Mouse (Mus musculus) macrophage (primary cell): ENCODE data around the gene H2al1a. TPM values are rescaled to one million over a fixed set of nuclear protein-coding genes. Genes with fewer than 3 reads are reported as not detected.
"Not testable (repeated sequence)": the region's sequence is repeated elsewhere in the genome, so short reads cannot be mapped to it uniquely, and the experiment has no call there.

Experiments used
- H3K27ac ChIP-seq: fragments of 350-480 bp; formaldehyde crosslinking; 2 replicates; pipeline ENCODE4 v1.9.0; 2021
- H3K36me3 ChIP-seq: fragments of 350-480 bp; formaldehyde crosslinking; 2 replicates; pipeline ENCODE4 v1.9.0; 2021; ENCODE audit errors: inconsistent target
- H3K4me3 ChIP-seq: fragments of 350-480 bp; formaldehyde crosslinking; 2 replicates; pipeline ENCODE4 v1.9.0; 2021; ENCODE audit errors: inconsistent target
- H3K79me2 ChIP-seq: fragments of 350-480 bp; formaldehyde crosslinking; 2 replicates; pipeline ENCODE4 v1.9.0; 2021; ENCODE audit errors: inconsistent target
- WGBS: methylation state at CpG from one replicate; pipeline ENCODE4 v1.1.7; 2026; ENCODE audit warnings: inconsistent platforms; ENCODE audit not compliant: missing documents; 5-methylcytosine and 5-hydroxymethylcytosine counted together
- polyA plus RNA-seq: library from polyadenylated mRNA; stranded (reverse); fragments of 250-400 nt; gene quantifications from 3 replicates; pipeline ENCODE4 v1.2.4, GENCODE M21; 2018; ENCODE audit warnings: inconsistent platforms

H2al1a gene
- polyA plus RNA-seq, 1 experiment from 2014 or later: not detected

- H3K27ac ChIP-seq, H3K79me2 ChIP-seq, H3K36me3 ChIP-seq, H3K4me3 ChIP-seq: not testable (repeated sequence)
- WGBS: no CpG with 5 or more reads among the region's 6 CpGs
Observed at GRCm38 (mm10) chrX:11308524-11308923, 9.5 kb downstream of the H2al1a start, which contains the start of gene H2al1d. H2al1d (plus strand) TSS chrX:11308824.

- H3K4me3 ChIP-seq, H3K27ac ChIP-seq, H3K36me3 ChIP-seq, H3K79me2 ChIP-seq: not testable (repeated sequence)
- WGBS: no CpG with 5 or more reads among the region's 3 CpGs
Observed at GRCm38 (mm10) chrX:11311634-11312033, 12.6 kb downstream of the H2al1a start, which contains the start of gene H2al1e. H2al1e (plus strand) TSS chrX:11311934.

- WGBS: no CpG with 5 or more reads among the region's 6 CpGs
- H3K36me3 ChIP-seq, H3K79me2 ChIP-seq, H3K27ac ChIP-seq, H3K4me3 ChIP-seq: not testable (repeated sequence)
Observed at GRCm38 (mm10) chrX:11314858-11315257, 15.8 kb downstream of the H2al1a start, which contains the start of gene H2al1f. H2al1f (plus strand) TSS chrX:11315158.

GRCm38 (mm10) chrX:11317956-11318355 lies 18.9 kb downstream of the H2al1a start, which contains the start of gene H2al1g:
H2al1g (plus strand) TSS chrX:11318256.
- not testable (repeated sequence) for H3K36me3 ChIP-seq
- WGBS: no CpG with 5 or more reads among the region's 3 CpGs

GRCm38 (mm10) chrX:11321192-11321591 lies 22.1 kb downstream of the H2al1a start, which contains the start of gene H2al1h:
H2al1h (plus strand) TSS chrX:11321492.
- not testable (repeated sequence) for H3K4me3 ChIP-seq, H3K79me2 ChIP-seq, H3K27ac ChIP-seq, H3K36me3 ChIP-seq
- no CpG with 5 or more reads among the region's 6 CpGs for WGBS

More at GRCm38 (mm10) chrX:11317956-11318355, 18.9 kb downstream of the H2al1a start, which contains the start of gene H2al1g:
- H3K79me2 ChIP-seq, H3K4me3 ChIP-seq, H3K27ac ChIP-seq: not testable (repeated sequence)

- not testable (repeated sequence) for H3K27ac ChIP-seq, H3K36me3 ChIP-seq, H3K4me3 ChIP-seq, H3K79me2 ChIP-seq
- no CpG with 5 or more reads among the region's 5 CpGs for WGBS
Observed at GRCm38 (mm10) chrX:11324359-11324758, 25.3 kb downstream of the H2al1a start, which contains the start of gene H2al1i. H2al1i (plus strand) TSS chrX:11324659.

- 95% methylated on average over 2 of the region's 2 CpGs for WGBS
- H3K36me3 ChIP-seq, H3K4me3 ChIP-seq, H3K79me2 ChIP-seq, H3K27ac ChIP-seq: not testable (repeated sequence)
Observed at GRCm38 (mm10) chrX:11327522-11327921, 28.5 kb downstream of the H2al1a start, which contains the start of gene H2al1j. H2al1j (plus strand) TSS chrX:11327822.

DNA sequence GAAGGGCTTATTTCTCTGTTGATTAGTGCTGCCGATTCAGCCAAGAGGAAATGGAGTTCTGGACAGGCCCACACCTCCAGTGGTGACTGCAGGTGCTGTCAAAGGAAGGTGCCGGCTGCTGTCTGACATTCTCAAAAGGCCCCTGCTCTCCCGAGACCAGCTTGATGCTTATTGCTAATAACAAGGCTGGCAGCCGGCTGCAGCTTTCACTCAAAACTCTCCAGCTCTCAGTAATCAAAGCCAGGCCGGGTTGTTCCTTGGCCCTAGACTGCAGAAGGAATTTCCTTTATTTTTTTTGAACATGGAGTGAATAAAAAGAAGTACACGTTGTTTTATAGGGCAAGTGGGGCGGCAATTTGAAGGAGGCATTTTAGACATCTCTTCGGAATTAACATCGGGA lies 46.7 kb downstream of the H2al1a start:
- H3K36me3 ChIP-seq: no peaks in the 10 kb centered on the region
- WGBS: 91% methylated on average over 9 of the region's 9 CpGs
- no peak overlapping the region for H3K27ac ChIP-seq
- H3K4me3 ChIP-seq: no peak overlapping the region
- H3K79me2 ChIP-seq: no peaks in the 10 kb centered on the region

GRCm38 (mm10) chrX:11346756-11347155 lies 47.7 kb downstream of the H2al1a start:
- no peak overlapping the region for H3K4me3 ChIP-seq
- no peak overlapping the region for H3K27ac ChIP-seq
- WGBS: 97% methylated on average over 3 of the region's 3 CpGs
- H3K79me2 ChIP-seq: no peaks in the 10 kb centered on the region
- H3K36me3 ChIP-seq: no peaks in the 10 kb centered on the region

Other genes with a start within 250 kb of the H2al1a start
- gene H2al1b, start 3.2 kb downstream of the H2al1a start, polyA plus RNA-seq: not detected in 3 replicates
- gene H2al1c, start 6.4 kb downstream of the H2al1a start, polyA plus RNA-seq: not detected in 3 replicates
- gene H2al1d, start 9.6 kb downstream of the H2al1a start, polyA plus RNA-seq: not detected in 3 replicates
- gene H2al1e, start 12.7 kb downstream of the H2al1a start, polyA plus RNA-seq: not detected in 3 replicates
- not detected in 3 replicates for gene H2al1f, start 15.9 kb downstream of the H2al1a start, polyA plus RNA-seq
- not detected in 3 replicates for gene H2al1g, start 19.0 kb downstream of the H2al1a start, polyA plus RNA-seq
- gene H2al1h, start 22.2 kb downstream of the H2al1a start, polyA plus RNA-seq: not detected in 3 replicates
- not detected in 3 replicates for gene H2al1i, start 25.4 kb downstream of the H2al1a start, polyA plus RNA-seq
- not detected in 3 replicates for gene H2al1j, start 28.6 kb downstream of the H2al1a start, polyA plus RNA-seq